Mouse (Mus musculus) thymus, postnatal 10 days (tissue): ENCODE data around the gene Ccl6.
A peak's percentile ranks its signal among the peaks of the same experiment; 100 is the strongest.

Experiments
- DNase-seq, 2 experiments: peaks; one replicate each; pipeline ENCODE4 v3.0.0; 2021; ENCODE audit warnings: low spot score in 2 of 2

Ccl6 gene

DNA sequence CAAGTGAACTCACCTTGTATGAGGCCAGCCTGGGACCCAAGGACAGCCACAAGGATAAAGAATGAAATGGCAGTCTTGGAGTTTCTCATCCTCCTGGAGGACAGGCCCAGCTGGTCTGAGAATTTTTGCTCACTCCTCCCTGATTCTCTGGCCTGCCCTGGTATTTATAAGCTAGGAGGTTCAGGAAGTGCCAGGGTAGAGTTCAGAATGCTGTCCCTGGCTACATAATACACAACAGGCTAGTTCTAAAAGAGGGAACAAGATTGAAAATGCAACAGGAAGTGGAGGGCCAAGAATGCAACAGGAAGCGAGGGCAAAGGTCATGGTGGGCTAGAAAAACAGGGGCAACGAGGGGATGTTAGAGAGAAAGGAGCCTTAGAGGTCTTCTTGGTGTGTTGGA, at the start of gene Ccl6:
Gene Ccl6, minus strand, starts transcription at position 235 of the 400 bp plus-strand sequence.
- no peak for DNase-seq

GRCm38 (mm10) chr11:83641216-83641615, 48.3 kb upstream of the Ccl6 start:
- DNase-seq, result no peak

DNA sequence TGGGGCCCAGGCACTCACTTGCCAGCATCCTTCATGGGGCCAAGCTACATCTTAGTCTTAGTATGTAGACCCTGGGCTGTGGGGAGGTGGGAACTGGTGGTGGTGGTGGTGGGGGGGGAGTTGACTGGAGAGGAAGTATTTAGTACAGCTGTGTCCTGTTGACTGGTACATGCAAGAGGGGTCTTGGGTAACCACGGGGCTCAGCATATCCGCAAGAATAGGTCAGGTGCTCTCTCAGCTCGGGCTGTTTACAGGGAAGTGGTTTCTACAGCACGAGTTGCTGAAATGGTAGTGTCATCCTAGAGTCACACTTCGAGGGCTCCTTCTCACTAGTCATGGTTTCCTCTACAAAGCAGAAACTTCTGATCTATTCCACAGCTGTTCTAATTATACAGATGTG, 47.3 kb upstream of the Ccl6 start:
- DNase-seq, result peak; percentile 46 to 59

DNA sequence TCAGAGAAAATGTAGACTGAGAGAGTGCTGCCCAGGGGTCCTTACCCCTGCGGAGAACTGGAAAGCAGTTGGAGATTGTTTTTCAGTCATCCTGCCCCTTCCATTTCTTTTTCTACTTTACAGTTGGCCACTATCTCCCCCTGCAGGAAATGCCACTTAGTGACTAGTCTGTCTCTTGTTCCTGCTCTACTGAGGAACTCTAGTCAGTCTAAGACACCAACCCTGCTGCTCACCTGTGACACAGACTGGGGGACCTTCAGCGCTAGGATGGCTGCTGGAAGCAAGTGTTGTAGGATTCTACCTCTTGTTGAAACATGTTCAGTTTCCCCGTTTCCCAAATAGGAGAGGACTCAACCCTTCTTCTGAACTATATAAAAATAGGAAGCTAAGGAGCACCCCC, 46.6 kb upstream of the Ccl6 start:
- DNase-seq, result peak; percentile 33 to 50

- DNase-seq, result no peak
Observed at GRCm38 (mm10) chr11:83638934-83639333, 46.0 kb upstream of the Ccl6 start.

- DNase-seq, result no peak
Observed at GRCm38 (mm10) chr11:83636742-83637235, 43.9 kb upstream of the Ccl6 start.

DNA sequence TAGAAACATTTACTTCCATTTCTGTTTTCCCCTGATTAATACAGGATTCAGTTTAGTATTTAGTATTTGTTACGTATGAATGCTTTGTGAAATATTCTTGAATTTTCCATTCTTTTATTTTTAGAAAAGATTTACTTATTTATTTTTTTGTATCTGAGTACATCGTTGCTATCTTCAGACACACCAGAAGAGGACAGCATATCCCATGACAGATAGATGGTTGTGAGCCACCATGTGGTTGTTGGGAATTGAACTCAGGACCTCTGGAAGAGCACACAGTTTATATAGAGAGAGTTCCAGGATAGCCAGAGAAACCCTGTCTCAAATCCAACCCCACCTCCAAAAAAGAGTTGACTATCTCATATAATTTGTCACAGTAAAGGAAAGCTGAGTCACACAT, 42.0 kb upstream of the Ccl6 start:
- no peak for DNase-seq

DNA sequence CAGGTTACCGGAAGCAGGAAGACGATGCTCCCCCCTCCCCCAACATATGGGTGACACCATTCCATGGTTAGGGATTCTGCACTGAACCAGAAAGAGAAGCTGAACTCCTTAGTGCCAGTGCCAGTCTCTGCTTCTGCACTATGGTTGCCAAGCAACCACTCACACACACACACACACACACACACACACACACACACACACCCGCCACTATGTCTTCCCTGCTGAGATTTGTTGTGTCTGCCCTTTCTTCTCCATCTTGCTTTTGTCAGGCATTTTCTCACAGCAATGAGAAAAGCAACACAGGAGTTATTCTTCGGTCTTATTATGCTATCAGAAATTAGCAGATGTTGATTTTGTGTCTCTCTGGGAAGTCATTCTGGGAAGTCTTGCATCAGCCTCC, 41.5 kb upstream of the Ccl6 start:
- no peak for DNase-seq

DNA sequence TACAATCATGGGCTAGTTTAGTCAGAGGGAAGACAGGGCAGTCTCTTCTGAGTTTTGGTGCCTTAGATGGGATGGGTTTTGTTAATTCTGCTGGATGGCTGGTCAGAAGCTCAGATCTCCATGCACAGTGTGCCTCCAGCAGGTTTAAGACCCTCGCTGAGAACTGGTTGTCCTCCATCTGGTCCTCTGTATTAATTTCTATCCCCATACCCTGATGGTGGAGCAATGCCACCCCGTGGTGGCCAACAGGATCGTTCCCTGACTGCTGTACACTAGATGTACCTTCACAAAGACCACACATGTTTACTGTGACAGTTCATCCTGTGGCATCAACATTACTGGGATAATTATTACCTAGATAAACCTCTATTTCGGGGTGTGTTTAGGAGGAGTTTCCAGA, 39.9 kb upstream of the Ccl6 start:
- DNase-seq, result no peak

- no peak for DNase-seq
Observed at GRCm38 (mm10) chr11:83631065-83631464, 38.2 kb upstream of the Ccl6 start.

DNA sequence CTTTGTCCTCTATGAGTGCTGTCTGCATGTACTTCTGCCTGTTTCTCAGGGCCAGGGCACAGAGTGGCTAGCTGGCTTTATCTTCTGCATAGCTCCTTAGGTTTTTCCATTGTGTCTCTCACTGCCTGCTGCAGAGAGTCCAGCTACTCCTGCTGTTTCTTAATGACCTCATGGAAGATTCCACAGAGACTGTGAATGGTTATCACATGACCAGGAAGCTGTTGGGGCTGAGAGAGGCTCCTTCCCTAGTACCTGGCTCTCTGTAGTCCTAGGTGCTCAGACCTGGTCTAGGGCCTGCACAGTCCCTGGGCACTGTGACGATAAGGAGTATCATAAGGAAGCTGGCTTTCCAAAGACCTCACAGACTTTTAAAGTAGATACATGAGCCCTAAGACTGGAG, 37.7 kb upstream of the Ccl6 start:
- DNase-seq, result no peak

- no peak for DNase-seq
Observed at GRCm38 (mm10) chr11:83628808-83629207, 35.9 kb upstream of the Ccl6 start.

GRCm38 (mm10) chr11:83623586-83623985, 30.7 kb upstream of the Ccl6 start:
- DNase-seq, result no peak

GRCm38 (mm10) chr11:83619037-83619436, 26.1 kb upstream of the Ccl6 start:
- no peak for DNase-seq

DNA sequence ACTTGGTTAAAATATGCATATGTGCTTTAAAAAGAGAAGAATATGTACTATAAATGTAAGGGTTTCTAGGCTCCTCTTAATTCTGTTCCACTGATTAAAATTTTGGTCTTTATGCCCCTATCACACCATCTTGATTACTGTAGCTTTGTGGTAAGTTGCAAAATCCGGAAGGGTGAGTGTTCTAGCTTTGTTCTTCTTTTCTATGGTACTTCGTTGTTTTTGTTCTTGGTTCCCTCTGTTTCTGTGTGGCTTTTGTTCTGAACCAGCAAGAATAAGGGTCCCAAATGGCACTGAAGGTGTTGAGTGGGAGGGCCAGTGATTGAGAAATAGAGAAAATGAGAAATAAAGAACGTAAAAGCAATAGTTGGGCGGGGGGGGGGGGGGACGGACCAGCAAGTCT, 25.4 kb upstream of the Ccl6 start:
- no peak for DNase-seq

- DNase-seq, result no peak
Observed at GRCm38 (mm10) chr11:83616586-83616985, 23.7 kb upstream of the Ccl6 start.

- no peak for DNase-seq
Observed at GRCm38 (mm10) chr11:83610900-83611299, 18.0 kb upstream of the Ccl6 start.

DNA sequence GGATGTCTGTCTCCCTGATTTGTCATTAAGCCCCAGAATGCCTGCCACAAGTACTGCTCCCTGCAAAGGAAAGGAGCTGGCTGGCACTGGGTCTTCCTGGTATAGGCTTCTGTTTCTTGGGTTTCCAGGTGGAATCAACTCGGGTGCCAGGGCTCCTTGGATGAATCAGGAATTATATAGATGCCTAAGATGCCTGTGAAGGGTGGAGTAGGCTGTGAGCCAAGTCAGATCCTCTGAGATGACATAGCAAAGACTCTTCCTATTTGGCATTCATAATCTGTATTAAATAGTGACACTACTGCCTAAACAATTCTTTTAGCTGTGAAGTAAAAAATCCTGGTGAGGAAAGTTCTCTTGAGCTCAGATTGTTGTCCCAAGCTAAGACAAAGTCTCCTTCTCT, 13.5 kb upstream of the Ccl6 start:
- no peak for DNase-seq

- DNase-seq, result no peak
Observed at GRCm38 (mm10) chr11:83605535-83605934, 12.6 kb upstream of the Ccl6 start.

DNA sequence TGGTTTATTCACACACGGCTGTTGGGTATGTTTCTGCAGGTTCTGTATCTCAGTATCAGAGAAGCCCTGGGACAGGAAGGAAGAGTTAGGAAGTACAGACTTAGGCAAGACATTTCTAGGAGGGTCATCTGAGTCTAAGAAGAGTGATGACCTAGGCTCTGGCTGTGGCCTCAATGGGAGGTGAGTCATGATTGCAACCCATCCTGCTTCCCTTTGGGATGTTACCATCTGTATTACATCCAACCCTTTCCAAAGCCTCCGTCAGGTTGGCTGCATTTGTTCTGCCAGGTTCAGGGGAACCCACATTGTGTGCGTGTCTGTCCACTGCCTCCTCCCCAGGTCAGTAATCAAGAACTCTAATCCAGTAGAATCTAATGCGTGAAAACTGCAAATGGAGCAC, 11.8 kb upstream of the Ccl6 start:
- DNase-seq, result no peak

DNA sequence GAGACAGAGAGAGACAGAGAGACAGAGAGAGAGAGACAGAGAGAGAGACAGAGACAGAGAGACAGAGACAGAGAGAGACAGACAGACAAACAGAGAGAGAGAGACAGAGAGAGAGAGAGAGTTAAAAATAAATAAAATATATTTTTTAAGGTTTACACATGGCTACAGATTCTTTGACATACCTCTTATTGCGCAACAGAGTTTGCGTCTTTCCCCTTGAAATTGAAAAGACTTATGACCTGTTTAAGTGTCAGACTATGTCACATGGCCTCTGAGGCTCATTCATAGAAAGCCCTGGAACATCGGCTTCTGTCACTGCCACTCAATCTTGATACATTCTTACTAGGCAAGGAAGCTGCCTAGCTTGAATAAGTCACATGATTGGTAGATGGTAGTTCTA, 10.5 kb upstream of the Ccl6 start:
- no peak for DNase-seq

DNA sequence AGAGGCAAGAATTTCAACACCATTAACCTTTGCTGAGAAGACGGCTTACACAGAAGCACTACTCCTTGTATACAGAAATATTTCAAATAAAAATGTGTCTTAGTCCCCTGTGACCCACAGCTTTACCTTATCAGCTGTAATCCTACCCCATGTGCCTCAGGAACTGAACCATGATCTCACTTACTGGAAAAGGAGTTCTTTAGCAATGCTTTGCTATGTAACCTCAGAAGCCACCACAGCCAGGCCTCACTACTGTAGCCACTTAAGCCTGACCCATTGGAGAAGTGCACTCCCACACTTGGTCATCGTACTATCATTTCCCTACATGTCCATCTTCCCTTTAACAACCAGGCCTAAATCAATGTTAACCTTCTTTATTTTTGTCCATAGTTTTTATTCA, 7.7 kb upstream of the Ccl6 start:
- DNase-seq, result no peak

- no peak for DNase-seq
Observed at GRCm38 (mm10) chr11:83598991-83599390, 6.1 kb upstream of the Ccl6 start.

- DNase-seq, result no peak
Observed at GRCm38 (mm10) chr11:83598207-83598837, 5.4 kb upstream of the Ccl6 start.
